Mouse (Mus musculus) liver, postnatal 0 days (tissue): ENCODE measurements around the gene Pappa2. TPM values are rescaled to one million over a fixed set of nuclear protein-coding genes. Genes with fewer than 3 reads are reported as not detected.

Experiments used
- ATAC-seq: fragments of 200-750 bp; cut with Nextera tagmentation; 2 replicates; pipeline ENCODE4 v1.8.0; 2017; ENCODE audit warnings: mild to moderate bottlenecking, moderate library complexity
- DNase-seq: peaks from one replicate; pipeline ENCODE4 v3.0.0-alpha.2; 2016
- H3K27ac ChIP-seq: fragments of 300-500 bp; sonication (generic); 2 replicates; pipeline ENCODE4 v1.5.1; 2014; ENCODE audit warnings: antibody characterized with exemption, moderate library complexity, mild to moderate bottlenecking, low read depth
- H3K27me3 ChIP-seq: fragments of 300-500 bp; sonication (generic); 2 replicates; pipeline ENCODE4 v1.6.1; 2014; ENCODE audit warnings: low read length, control low read depth, mixed read lengths; ENCODE audit not compliant: insufficient read depth
- H3K36me3 ChIP-seq: fragments of 300-500 bp; sonication (generic); replicated peaks from 2 replicates; pipeline ENCODE4 v1.6.1; 2014; ENCODE audit warnings: mild to moderate bottlenecking, control low read depth, low read length, moderate library complexity, mixed read lengths; ENCODE audit not compliant: insufficient read depth
- H3K4me1 ChIP-seq: fragments of 300-500 bp; sonication (generic); 2 replicates; pipeline ENCODE4 v1.6.1; 2014; ENCODE audit warnings: antibody characterized with exemption, mild to moderate bottlenecking, control low read depth; ENCODE audit not compliant: insufficient read depth
- H3K4me2 ChIP-seq: fragments of 300-500 bp; sonication (generic); 2 replicates; pipeline ENCODE4 v1.6.1; 2014; ENCODE audit warnings: low read depth, mild to moderate bottlenecking, low read length, moderate library complexity, mixed read lengths
- H3K4me3 ChIP-seq: fragments of 300-500 bp; sonication (generic); 2 replicates; pipeline ENCODE4 v1.5.1; 2014; ENCODE audit warnings: low read depth, low read length
- H3K9ac ChIP-seq: fragments of 300-500 bp; sonication (generic); replicated peaks from 2 replicates; pipeline ENCODE4 v1.6.1; 2014; ENCODE audit warnings: mild to moderate bottlenecking, moderate library complexity
- H3K9me3 ChIP-seq: fragments of 300-500 bp; sonication (generic); 2 replicates; pipeline ENCODE4 v1.6.1; 2016; ENCODE audit warnings: mild to moderate bottlenecking, control low read depth, low read length, mixed read lengths
- CTCF ChIP-seq: sonication (generic); IDR thresholded peaks from 2 replicates; pipeline ENCODE4 v1.5.1; 2016; ENCODE audit warnings: antibody characterized with exemption, low read depth
- EP300 ChIP-seq: IDR thresholded peaks from 2 replicates; pipeline ENCODE4 v1.6.1; 2016; ENCODE audit warnings: antibody characterized with exemption, low read depth, mild to moderate bottlenecking
- WGBS: fragments of 180-500 bp; shearing (Covaris S2); extraction: QIAGEN DNeasy Blood & Tissue Kit; methylation state at CpG from one replicate; pipeline ENCODE4 v1.1.7; 2014; ENCODE audit not compliant: insufficient replicate concordance; 5-methylcytosine and 5-hydroxymethylcytosine counted together
- polyA plus RNA-seq: library from polyadenylated mRNA; unstranded; fragments of >200 nt; fragmentation: Nextera tagmentation; extraction: Ambion mirVana; gene quantifications from 2 replicates; pipeline ENCODE4 v1.2.1, GENCODE M21; 2015

Pappa2 gene
- polyA plus RNA-seq, 1 experiment from 2014 or later: 0.01 TPM

DNA sequence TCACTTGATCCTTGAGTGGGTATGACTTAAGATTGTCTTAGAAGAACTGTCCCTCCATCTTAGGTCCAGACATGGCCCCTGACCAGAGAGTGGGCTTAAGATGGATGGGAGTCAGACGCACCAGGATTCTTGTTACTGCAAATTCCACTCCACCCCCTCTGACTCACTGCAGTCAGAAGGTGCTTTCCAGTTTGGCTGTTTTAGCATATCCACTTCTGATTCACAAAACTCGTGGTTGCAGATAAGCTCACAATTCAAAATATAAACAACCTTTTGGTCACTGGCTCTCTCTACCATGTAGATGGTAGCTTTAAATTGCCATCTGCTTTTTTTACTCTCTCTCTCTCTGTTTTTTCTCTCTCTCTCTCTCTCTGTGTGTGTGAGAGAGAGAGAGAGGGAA, 214.4 kb downstream of the Pappa2 start:
- ATAC-seq: no peak
- WGBS: 50% methylated on average over 2 of the region's 2 CpGs
- Histone ChIP-seq H3K4me2 (no peak overlapping the region), H3K36me3 (no peaks in the 10 kb centered on the region), H3K27me3 (no peaks in the 10 kb centered on the region), H3K9ac (no peak overlapping the region), H3K4me1 (no peaks in the 10 kb centered on the region), H3K27ac (no peak overlapping the region), H3K4me3 (no peak overlapping the region), H3K9me3 (no peaks in the 10 kb centered on the region)
- no peak for TF ChIP-seq EP300
- no peak for DNase-seq

DNA sequence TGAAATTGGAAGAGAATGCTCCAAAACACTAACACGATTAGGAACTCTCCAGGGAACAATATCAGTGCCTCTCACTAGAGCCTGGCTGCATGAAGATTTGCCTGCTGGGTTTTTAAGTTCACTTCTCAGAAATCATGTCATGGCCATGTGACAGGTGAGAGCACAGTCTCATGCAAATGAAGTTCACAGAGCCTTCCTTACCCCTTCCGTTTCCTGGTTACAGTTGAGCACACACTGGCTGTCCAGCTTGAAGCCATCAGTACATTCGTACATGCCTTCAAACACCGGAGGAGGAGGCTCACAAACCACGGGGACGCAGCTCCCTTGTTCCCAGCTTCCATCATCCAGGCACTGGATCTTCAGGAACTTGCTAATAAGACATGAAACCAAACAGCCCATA, 215.6 kb downstream of the Pappa2 start:
- Histone ChIP-seq H3K27ac (no peak overlapping the region), H3K27me3 (no peaks in the 10 kb centered on the region), H3K9me3 (no peaks in the 10 kb centered on the region), H3K36me3 (no peaks in the 10 kb centered on the region), H3K4me1 (no peaks in the 10 kb centered on the region), H3K9ac (no peak overlapping the region), H3K4me2 (no peak overlapping the region), H3K4me3 (no peak overlapping the region)
- 58% methylated on average over 6 of the region's 6 CpGs for WGBS
- DNase-seq (no peak), ATAC-seq (no peak)
- TF ChIP-seq CTCF: no peak
- TF ChIP-seq EP300: no peak

DNA sequence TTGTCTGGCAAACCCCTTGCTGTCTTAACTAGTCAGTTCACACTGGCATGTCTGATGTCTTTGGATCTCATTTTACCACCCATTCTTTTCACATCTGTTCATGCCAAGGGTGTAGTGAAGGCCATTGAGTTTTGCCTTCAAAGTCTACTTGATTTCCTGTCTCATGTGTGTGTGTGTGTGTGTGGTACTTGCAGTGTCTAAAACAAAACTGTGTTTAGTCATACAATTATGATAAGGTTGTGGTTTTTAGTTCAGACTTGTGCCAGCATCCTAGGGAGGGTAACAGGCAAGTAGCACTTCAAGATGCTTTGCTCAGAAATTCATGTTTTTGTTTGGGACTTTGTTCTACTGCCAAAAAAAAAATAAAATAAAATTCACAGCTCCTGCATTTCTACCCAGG, 216.1 kb downstream of the Pappa2 start:
- TF ChIP-seq CTCF (no peak), EP300 (no peak)
- ATAC-seq (no peak), DNase-seq (no peak)
- Histone ChIP-seq H3K9me3 (no peaks in the 10 kb centered on the region), H3K27me3 (no peaks in the 10 kb centered on the region), H3K4me3 (no peak overlapping the region), H3K36me3 (no peaks in the 10 kb centered on the region), H3K27ac (no peak overlapping the region), H3K9ac (no peak overlapping the region), H3K4me2 (no peak overlapping the region), H3K4me1 (no peaks in the 10 kb centered on the region)

DNA sequence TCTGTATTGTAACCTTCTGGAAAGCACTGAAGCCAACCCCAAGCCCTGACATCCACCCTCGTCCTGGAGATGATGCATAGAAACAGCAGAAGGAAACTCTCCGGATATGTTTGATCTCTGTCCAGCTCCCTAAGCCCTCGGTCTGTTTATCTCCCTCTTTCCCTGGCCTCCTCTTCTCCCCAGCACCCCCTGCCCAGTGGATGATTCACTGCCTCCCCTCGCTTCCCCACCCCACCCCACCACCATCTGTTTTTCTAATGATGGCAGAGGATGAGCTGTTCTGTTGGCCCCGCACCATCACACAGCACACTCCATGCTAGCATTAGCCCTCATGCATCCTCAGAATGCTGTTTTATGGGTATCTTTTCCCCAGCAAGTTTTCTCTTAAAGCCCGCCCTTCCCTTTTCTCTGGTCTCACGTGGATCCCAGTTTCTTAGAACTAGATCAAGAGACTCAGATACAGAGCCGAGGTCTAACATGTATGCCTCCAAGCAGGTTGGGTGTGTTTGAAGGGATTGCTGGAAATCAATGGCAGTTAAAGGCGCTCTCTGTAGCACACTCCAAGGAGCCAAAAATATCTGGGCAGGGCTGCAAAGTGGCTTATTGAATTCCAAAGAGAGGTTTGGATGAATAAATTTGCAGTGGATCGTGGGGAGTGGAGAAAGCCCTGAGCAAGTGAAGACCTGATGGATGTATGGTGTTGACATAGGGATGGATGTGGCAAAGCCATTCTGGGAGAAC, 231.8 kb downstream of the Pappa2 start:
- ATAC-seq: no peak
- 59% methylated on average over 10 of the region's 10 CpGs for WGBS

GRCm38 (mm10) chr1:158741449-158741848, 238.8 kb downstream of the Pappa2 start:
- no peak for DNase-seq
- TF ChIP-seq EP300 (no peak), CTCF (no peak)
- no peak for ATAC-seq
- Histone ChIP-seq H3K4me2 (no peak overlapping the region), H3K27me3 (no peaks in the 10 kb centered on the region), H3K36me3 (no peaks in the 10 kb centered on the region), H3K4me3 (no peak overlapping the region), H3K9ac (no peak overlapping the region), H3K27ac (no peak overlapping the region), H3K9me3 (no peaks in the 10 kb centered on the region), H3K4me1 (no peaks in the 10 kb centered on the region)
- WGBS: 69% methylated on average over 5 of the region's 5 CpGs

More for the DNA sequence above, 231.8 kb downstream of the Pappa2 start:
- no peak overlapping the region for H3K9ac ChIP-seq
- DNase-seq: no peak
- no peaks in the 10 kb centered on the region for H3K36me3 ChIP-seq
- no peak overlapping the region for H3K27ac ChIP-seq
- no peaks in the 10 kb centered on the region for H3K9me3 ChIP-seq
- H3K4me2 ChIP-seq: no peak overlapping the region
- no peaks in the 10 kb centered on the region for H3K4me1 ChIP-seq
- no peak for TF ChIP-seq CTCF
- TF ChIP-seq EP300: no peak
- no peaks in the 10 kb centered on the region for H3K27me3 ChIP-seq
- no peak overlapping the region for H3K4me3 ChIP-seq

DNA sequence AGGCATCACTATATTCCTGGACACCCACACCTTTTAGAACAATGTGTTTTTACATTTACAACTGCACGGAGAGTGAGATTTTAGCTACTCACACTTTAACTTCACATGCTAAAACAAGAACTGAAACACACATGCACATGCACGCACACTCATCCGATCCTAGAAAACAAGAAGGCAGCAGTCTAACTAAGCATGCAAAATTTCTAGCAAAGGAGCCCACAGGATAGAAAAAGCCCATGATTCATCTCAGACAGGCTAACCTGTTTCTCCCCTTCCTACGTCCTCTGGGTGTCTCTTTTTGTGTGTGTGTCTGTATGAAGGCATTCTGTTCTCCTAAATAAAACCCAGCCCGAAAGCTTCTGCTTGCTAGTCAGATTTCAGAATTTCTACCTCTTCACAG, 239.3 kb downstream of the Pappa2 start:
- Histone ChIP-seq H3K9me3 (no peaks in the 10 kb centered on the region), H3K27me3 (no peaks in the 10 kb centered on the region), H3K4me2 (no peak overlapping the region), H3K27ac (no peak overlapping the region), H3K4me3 (no peak overlapping the region), H3K9ac (no peak overlapping the region), H3K4me1 (no peaks in the 10 kb centered on the region), H3K36me3 (no peaks in the 10 kb centered on the region)
- TF ChIP-seq EP300: no peak
- TF ChIP-seq CTCF: no peak
- DNase-seq (no peak), ATAC-seq (no peak)
- WGBS: 81% methylated on average over 5 of the region's 5 CpGs
